Mouse (Mus musculus) mouse embryonic stem cell (cell line): ENCODE results near the gene Sart3.

ENCODE experiments used
- in situ Hi-C, 2 experiments: fragments of 300-500 bp; cut with MboI; formaldehyde crosslinking; loops; 1 replicate in 1 of 2; 3 replicates in 1 of 2; pipeline ENCODE4 v1.14.3; 2019 to 2020; ENCODE audit warnings: low sequenced_read_pairs in 2 of 2, low pct_unique_long_range_greater_than_20kb in 1 of 2, mixed read lengths in 1 of 2; ENCODE audit not compliant: unreplicated experiment in 1 of 2

The Sart3 gene

GRCm38 (mm10) chr5:113775585-113775984 is 3.3 kb upstream of the Sart3 start:
- in situ Hi-C loops: loop anchor here (5.0 kb wide), 1 partner anchor 37 kb away; no protein-coding TSS in a partner anchor

- in situ Hi-C loops: no loop called here
These were observed 1.4 kb upstream of the Sart3 start for GRCm38 (mm10) chr5:113773664-113774063.

- in situ Hi-C loops: no loop called here
These were observed 702 bp upstream of the Sart3 start for GRCm38 (mm10) chr5:113772905-113773519.

GRCm38 (mm10) chr5:113771213-113772162 is 822 bp downstream of the Sart3 start:
- in situ Hi-C loops: no loop called here

- in situ Hi-C loops: no loop called here
These were observed 3.5 kb downstream of the Sart3 start for GRCm38 (mm10) chr5:113768806-113769205.

- in situ Hi-C loops: no loop called here
These were observed 6.4 kb downstream of the Sart3 start for GRCm38 (mm10) chr5:113765641-113766526.

- in situ Hi-C loops: no loop called here
These were observed 7.9 kb downstream of the Sart3 start for GRCm38 (mm10) chr5:113764426-113764825.

- in situ Hi-C loops: no loop called here
These were observed 10.7 kb downstream of the Sart3 start for GRCm38 (mm10) chr5:113761585-113761984.

- in situ Hi-C loops: no loop called here
These were observed 16.8 kb downstream of the Sart3 start for GRCm38 (mm10) chr5:113755347-113756030.

- in situ Hi-C loops: no loop called here
These were observed 20.7 kb downstream of the Sart3 start for GRCm38 (mm10) chr5:113751521-113752157.

GRCm38 (mm10) chr5:113748556-113749331 is 23.6 kb downstream of the Sart3 start:
- in situ Hi-C loops: no loop called here

- in situ Hi-C loops: no loop called here
These were observed 24.7 kb downstream of the Sart3 start for GRCm38 (mm10) chr5:113747629-113748028.

- in situ Hi-C loops: loop anchor here in 1 of 2 experiments (10.0 kb wide), 1 partner anchor 77 kb away; no protein-coding TSS in a partner anchor
These were observed 34.6 kb downstream of the Sart3 start for GRCm38 (mm10) chr5:113737607-113738237.

- in situ Hi-C loops: loop anchor here in 1 of 2 experiments (10.0 kb wide), 1 partner anchor 78 kb away; no protein-coding TSS in a partner anchor
These were observed 35.7 kb downstream of the Sart3 start for GRCm38 (mm10) chr5:113736522-113737164.

- in situ Hi-C loops: loop anchor here in 1 of 2 experiments (10.0 kb wide), 1 partner anchor 79 kb away; no protein-coding TSS in a partner anchor
These were observed 36.2 kb downstream of the Sart3 start for GRCm38 (mm10) chr5:113736113-113736502.
